Mouse (Mus musculus) forebrain, embryonic 14.5 days (tissue): ENCODE measurements around the gene Hspg2. TPM values are rescaled to one million over a fixed set of nuclear protein-coding genes. Genes with fewer than 3 reads are reported as not detected.
A peak's percentile ranks its signal among the peaks of the same experiment; 100 is the strongest.

Experiments
- ATAC-seq: fragments of 200-750 bp; cut with Nextera tagmentation; 2 replicates; pipeline ENCODE4 v1.8.0; 2017; ENCODE audit warnings: mild to moderate bottlenecking, moderate library complexity
- DNase-seq: peaks from one replicate; pipeline ENCODE4 v3.0.0-alpha.2; 2015; ENCODE audit warnings: low spot score
- H3K27ac ChIP-seq: fragments of 300-500 bp; sonication (generic); 2 replicates; pipeline ENCODE4 v1.5.1; 2014; ENCODE audit warnings: low read depth, mild to moderate bottlenecking, control low read depth, low read length, moderate library complexity
- H3K27me3 ChIP-seq: fragments of 300-500 bp; sonication (generic); replicated peaks from 2 replicates; pipeline ENCODE4 v1.6.1; 2014; ENCODE audit warnings: low read length, control low read depth, mixed read lengths; ENCODE audit not compliant: control insufficient read depth, insufficient read depth
- H3K36me3 ChIP-seq: fragments of 300-500 bp; sonication (generic); 2 replicates; pipeline ENCODE4 v1.6.1; 2014; ENCODE audit warnings: low read length, control low read depth; ENCODE audit not compliant: control insufficient read depth, insufficient read depth
- H3K4me1 ChIP-seq: fragments of 300-500 bp; sonication (generic); 2 replicates; pipeline ENCODE4 v1.6.1; 2014; ENCODE audit warnings: antibody characterized with exemption, low read length, control low read depth; ENCODE audit not compliant: control insufficient read depth, insufficient read depth
- H3K4me2 ChIP-seq: fragments of 300-500 bp; sonication (generic); 2 replicates; pipeline ENCODE4 v1.6.1; 2014; ENCODE audit warnings: mild to moderate bottlenecking, control low read depth, low read length
- H3K4me3 ChIP-seq: fragments of 300-500 bp; sonication (generic); 2 replicates; pipeline ENCODE4 v1.5.1; 2014; ENCODE audit warnings: low read depth, low read length, control low read depth
- H3K9ac ChIP-seq: fragments of 300-500 bp; sonication (generic); 2 replicates; pipeline ENCODE4 v1.6.1; 2014; ENCODE audit warnings: mild to moderate bottlenecking, low read length, control low read depth, moderate library complexity
- H3K9me3 ChIP-seq: fragments of 300-500 bp; sonication (generic); replicated peaks from 2 replicates; pipeline ENCODE4 v1.6.1; 2016; ENCODE audit warnings: low read length, control low read depth, mixed read lengths; ENCODE audit not compliant: control insufficient read depth
- WGBS: fragments of 180-500 bp; shearing (Covaris S2); extraction: QIAGEN DNeasy Blood & Tissue Kit; methylation state at CpG from one replicate; pipeline ENCODE4 v1.1.7; 2014; 5-methylcytosine and 5-hydroxymethylcytosine counted together
- polyA plus RNA-seq: library from polyadenylated mRNA; unstranded; fragments of >200 nt; fragmentation: Nextera tagmentation; extraction: Ambion mirVana; gene quantifications from 2 replicates; pipeline ENCODE4 v1.2.1, GENCODE M21; 2014

The Hspg2 gene
- polyA plus RNA-seq, 1 experiment from 2014 or later = 4.0 TPM

DNA sequence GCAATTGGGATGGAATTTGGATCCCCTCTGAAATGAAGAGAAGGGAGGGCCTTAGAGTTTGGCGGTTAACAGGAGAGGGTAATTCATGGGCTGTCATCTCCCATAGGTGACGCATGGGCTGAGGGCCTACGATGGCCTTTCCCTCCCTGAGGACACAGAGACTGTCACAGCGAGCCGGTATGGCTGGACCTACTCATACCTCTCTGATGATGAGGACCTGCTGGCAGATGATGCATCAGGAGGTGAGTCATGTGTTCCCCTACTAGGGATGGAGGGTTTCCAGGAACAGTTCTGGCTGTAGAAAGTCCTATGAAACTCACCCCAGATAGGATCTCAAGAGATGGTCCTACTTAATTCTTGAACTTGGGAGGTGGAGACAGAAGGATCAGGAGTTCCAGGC, 32.4 kb downstream of the Hspg2 start:
- Histone ChIP-seq H3K9ac (no peak overlapping the region), H3K4me1 (no peaks in the 10 kb centered on the region), H3K9me3 (no peaks in the 10 kb centered on the region), H3K27me3 (no peaks in the 10 kb centered on the region), H3K27ac (no peak overlapping the region), H3K4me2 (no peak overlapping the region), H3K36me3 (no peaks in the 10 kb centered on the region), H3K4me3 (no peak overlapping the region)
- DNase-seq (no peak), ATAC-seq (no peak)
- WGBS = 98% methylated on average over 5 of the region's 5 CpGs

DNA sequence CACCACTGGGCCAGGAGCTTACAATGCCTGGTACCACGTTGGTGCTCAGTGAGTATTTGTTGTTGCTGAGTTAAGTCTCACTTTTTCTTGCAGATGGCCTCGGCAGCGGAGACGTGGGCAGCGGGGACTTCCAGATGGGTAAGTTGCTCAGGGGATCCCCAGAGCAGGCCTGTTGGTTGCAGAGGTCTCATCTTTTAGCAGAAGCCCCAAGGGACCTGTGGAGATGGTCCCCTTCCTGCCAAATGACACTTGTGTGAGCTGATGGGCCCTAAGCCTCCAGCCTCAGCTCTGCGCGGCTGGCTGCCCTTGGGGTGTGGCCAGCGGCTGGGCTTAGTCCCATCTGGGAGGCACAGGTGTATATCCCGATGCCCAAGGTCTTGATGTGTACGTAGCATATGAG, 33.6 kb downstream of the Hspg2 start:
- no peaks in the 10 kb centered on the region for H3K36me3 ChIP-seq
- no peak overlapping the region for H3K27ac ChIP-seq
- ATAC-seq (no peak), DNase-seq (no peak)
- no peak overlapping the region for H3K4me3 ChIP-seq
- no peak overlapping the region for H3K9ac ChIP-seq
- no peaks in the 10 kb centered on the region for H3K27me3 ChIP-seq
- H3K9me3 ChIP-seq = no peaks in the 10 kb centered on the region
- no peak overlapping the region for H3K4me2 ChIP-seq
- H3K4me1 ChIP-seq = no peaks in the 10 kb centered on the region
- WGBS = 93% methylated on average over 10 of the region's 10 CpGs

DNA sequence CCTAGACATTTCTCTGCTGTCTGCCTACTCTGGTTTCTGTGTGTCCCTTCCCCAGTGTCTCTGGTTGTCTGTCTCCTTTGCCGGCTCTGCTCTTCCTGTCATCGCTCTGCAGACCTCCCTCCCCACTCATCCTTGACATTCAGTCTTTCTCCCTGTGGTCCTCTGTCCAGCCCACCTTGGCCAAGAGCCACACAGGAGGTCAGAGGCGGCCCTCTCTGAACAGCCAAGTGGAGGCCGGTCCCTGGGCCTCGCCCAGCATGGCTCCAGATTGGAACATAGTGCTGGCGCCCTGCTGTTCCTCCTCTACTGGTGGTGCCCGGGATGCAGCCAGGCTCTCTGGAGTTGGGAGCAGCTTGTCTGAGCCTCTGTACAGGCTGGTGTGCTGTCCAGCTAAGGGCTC, 34.2 kb downstream of the Hspg2 start:
- DNase-seq (no peak), ATAC-seq (no peak)
- no peak overlapping the region for H3K9ac ChIP-seq
- H3K4me2 ChIP-seq = no peak overlapping the region
- 86% methylated on average over 7 of the region's 7 CpGs for WGBS
- no peaks in the 10 kb centered on the region for H3K27me3 ChIP-seq
- H3K9me3 ChIP-seq = no peaks in the 10 kb centered on the region
- no peak overlapping the region for H3K27ac ChIP-seq
- no peak overlapping the region for H3K4me3 ChIP-seq
- H3K4me1 ChIP-seq = no peaks in the 10 kb centered on the region
- no peaks in the 10 kb centered on the region for H3K36me3 ChIP-seq

DNA sequence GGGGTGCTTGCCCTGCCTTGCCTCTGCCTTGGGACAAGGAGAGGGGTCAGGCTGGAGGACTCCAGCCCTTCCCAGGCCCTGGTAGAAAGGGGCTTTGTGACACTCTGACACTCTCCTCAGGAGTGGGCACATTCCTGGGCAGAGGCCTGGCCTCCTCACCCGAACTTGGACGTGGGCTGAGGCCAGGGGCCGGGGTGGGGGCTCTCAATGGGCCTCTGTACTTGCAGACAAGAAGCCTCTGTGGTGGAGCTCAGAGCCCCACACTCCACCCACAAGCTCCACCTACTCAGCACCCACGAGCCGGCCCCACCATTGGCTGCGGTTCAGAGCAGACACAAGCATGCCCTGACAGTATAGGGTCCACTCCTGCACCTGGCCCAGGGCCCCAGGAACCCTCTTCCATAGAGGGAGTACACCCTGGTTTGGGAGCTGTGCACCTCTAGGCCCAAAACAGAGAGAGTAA, 35.0 kb downstream of the Hspg2 start:
- Histone ChIP-seq H3K4me2 (no peak overlapping the region), H3K4me1 (no peaks in the 10 kb centered on the region), H3K27me3 (no peaks in the 10 kb centered on the region), H3K9me3 (no peaks in the 10 kb centered on the region), H3K27ac (no peak overlapping the region), H3K4me3 (no peak overlapping the region), H3K36me3 (no peaks in the 10 kb centered on the region), H3K9ac (no peak overlapping the region)
- WGBS = 79% methylated on average over 6 of the region's 6 CpGs
- no peak for ATAC-seq
- DNase-seq = no peak

DNA sequence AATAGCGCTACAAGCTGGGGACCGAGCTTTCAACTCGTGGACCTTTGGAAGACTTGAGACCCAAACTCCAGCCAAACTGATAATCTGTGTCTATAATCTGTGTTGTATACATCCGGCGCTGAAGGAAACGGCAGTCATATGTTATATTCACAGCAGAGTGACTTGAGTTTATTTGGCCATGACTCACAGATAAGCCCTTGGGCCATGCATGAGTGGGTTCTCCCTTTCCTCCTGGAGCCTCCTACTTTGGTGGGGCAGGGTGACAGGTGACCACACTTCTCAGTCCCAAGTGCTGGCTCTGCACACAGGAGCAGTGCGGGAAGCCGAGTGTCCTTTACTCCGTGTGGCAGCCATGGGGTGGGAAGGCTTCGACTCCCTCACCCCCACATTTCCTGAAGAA, 38.1 kb downstream of the Hspg2 start:
- no peak overlapping the region for H3K4me3 ChIP-seq
- no peak for ATAC-seq
- no peaks in the 10 kb centered on the region for H3K27me3 ChIP-seq
- no peaks in the 10 kb centered on the region for H3K9me3 ChIP-seq
- H3K4me1 ChIP-seq = peaks cover 9% of the 10 kb centered on the region; the same call in 1 of the 2 replicates
- H3K4me2 ChIP-seq = no peak overlapping the region
- 95% methylated on average over 10 of the region's 10 CpGs for WGBS
- DNase-seq = no peak
- H3K27ac ChIP-seq = no peak overlapping the region
- H3K36me3 ChIP-seq = no peaks in the 10 kb centered on the region
- H3K9ac ChIP-seq = no peak overlapping the region

DNA sequence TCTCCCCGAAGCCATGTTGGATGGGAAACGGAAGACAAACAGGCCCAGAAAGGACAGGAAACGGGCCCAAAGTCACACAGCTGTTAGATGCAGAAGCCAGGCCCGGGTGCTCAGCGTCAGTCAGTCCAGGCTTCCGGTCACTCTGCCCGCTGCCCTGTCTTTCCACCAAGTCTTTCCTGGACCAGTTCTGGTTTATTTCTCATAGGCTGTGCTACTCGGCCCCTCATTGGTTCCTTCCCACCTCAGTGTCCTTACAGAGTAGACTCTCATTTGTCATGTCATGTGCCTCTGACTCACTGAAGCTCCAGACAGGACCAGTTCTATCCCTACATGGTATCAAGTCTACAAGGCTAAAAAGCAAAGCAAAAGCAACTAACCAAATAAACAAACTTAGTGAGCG, 41.0 kb downstream of the Hspg2 start:
- no peak for ATAC-seq
- WGBS = 94% methylated on average over 9 of the region's 9 CpGs
- no peak overlapping the region for H3K27ac ChIP-seq

DNA sequence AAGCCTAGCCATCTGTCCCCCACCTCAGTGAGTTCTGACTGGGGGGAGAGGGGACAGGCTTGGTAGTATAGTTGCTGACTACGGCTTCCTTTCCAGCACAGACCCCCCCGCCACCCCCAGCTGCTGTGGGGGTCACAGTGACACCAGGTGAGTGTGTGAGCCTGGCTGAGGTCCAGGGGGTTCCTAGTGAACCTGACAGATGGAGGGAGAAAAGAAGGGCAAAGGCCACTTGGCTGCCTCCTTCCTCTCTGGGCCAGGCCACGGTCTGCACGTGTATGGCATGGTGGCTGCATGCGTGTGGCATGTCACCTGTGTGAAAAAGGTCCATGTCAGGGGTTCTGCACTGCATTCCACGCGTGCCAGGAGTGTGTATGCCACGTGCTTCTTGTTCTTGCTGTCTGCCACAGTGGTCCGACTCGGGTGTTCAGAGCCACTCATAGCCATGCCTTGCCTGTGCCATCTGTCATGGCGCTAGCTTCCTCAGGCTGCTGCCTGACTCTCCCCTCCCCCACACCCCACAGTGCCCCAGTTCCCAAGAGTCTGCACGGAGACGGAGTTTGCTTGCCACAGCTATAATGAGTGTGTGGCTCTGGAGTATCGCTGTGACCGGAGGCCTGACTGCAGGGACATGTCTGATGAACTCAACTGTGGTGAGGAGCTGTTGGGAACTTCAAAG, 41.6 kb downstream of the Hspg2 start:
- peak overlapping the region; percentile 52; the same call in 1 of the 2 replicates for H3K27ac ChIP-seq
- peak; percentile 85 for ATAC-seq

More for the DNA sequence above, 41.0 kb downstream of the Hspg2 start:
- no peak overlapping the region for H3K4me3 ChIP-seq
- H3K4me2 ChIP-seq = no peak overlapping the region
- H3K9ac ChIP-seq = no peak overlapping the region
- no peaks in the 10 kb centered on the region for H3K9me3 ChIP-seq
- H3K27me3 ChIP-seq = no peaks in the 10 kb centered on the region
- no peaks in the 10 kb centered on the region for H3K36me3 ChIP-seq
- peaks cover 9% of the 10 kb centered on the region; the same call in 1 of the 2 replicates for H3K4me1 ChIP-seq
- DNase-seq = no peak

DNA sequence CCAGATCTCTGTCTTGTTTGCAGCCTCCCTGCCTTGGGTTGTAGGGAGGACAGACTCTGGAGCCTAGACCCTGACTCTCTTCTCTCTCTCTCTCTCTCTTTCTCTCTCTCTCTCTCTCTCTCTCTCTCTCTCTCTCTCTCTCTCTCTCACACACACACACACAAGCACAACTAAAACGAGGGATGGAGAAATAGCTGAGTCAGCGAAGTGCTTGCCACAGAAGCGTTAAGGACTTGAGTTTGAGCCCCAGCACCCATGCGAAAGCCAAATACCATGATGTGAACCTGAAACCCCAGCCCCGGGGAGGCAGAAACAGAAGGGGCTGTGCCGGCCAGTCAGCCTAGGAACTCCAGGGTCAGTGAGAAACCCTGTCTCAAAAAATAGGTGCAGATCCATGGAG, 44.3 kb downstream of the Hspg2 start:
- H3K27me3 ChIP-seq = no peaks in the 10 kb centered on the region
- ATAC-seq = no peak
- no peak for DNase-seq
- no peak overlapping the region for H3K9ac ChIP-seq
- H3K27ac ChIP-seq = no peak overlapping the region
- H3K36me3 ChIP-seq = 0 out of 2 replicates have a peak, but pooled peaks cover 6% of the 10 kb centered on the region
- H3K9me3 ChIP-seq = no peaks in the 10 kb centered on the region
- H3K4me2 ChIP-seq = no peak overlapping the region
- H3K4me1 ChIP-seq = peaks cover 9% of the 10 kb centered on the region; the same call in 1 of the 2 replicates
- no peak overlapping the region for H3K4me3 ChIP-seq
- 92% methylated on average over 6 of the region's 6 CpGs for WGBS

More for the DNA sequence above, 41.6 kb downstream of the Hspg2 start:
- DNase-seq = peak; percentile 72
- Histone ChIP-seq H3K4me3 (no peak overlapping the region), H3K9ac (no peak overlapping the region), H3K9me3 (no peaks in the 10 kb centered on the region), H3K4me1 (peaks cover 9% of the 10 kb centered on the region; the same call in 1 of the 2 replicates), H3K36me3 (no peaks in the 10 kb centered on the region), H3K27me3 (no peaks in the 10 kb centered on the region), H3K4me2 (no peak overlapping the region)
- WGBS = 69% methylated on average over 15 of the region's 15 CpGs

DNA sequence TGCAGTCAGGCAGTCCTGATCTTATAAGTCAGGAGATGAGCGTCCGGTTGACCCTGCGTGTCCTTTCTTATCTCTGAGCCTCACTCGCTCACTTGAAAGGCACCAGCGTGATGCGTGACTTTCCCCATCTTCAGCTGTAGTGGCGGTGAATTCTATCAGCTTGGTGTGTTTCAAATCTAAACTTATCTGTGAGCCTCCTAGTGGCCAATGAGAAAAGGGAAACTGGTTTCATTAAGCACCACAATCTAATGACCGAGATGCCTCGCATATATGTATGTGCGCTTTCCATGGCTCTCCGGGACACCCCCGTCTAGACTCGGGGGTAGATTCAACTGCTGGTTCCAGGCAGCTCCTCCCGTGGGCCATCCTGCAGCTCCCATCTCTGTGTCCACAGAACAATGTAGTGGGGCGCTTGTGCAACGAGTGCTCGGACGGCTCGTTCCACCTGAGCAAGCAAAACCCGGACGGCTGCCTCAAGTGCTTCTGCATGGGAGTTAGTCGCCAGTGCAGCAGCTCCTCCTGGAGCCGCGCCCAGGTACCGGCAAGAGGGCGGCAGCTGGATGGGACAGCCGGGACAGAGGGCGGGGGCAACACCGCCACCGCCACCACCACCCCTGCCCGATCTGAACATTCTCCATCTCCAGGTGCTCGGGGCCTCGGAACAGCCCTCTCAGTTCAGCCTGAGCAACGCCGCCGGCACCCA, 49.6 kb downstream of the Hspg2 start:
- no peak for ATAC-seq
- Histone ChIP-seq H3K4me3 (no peak overlapping the region), H3K9ac (no peak overlapping the region), H3K36me3 (0 out of 2 replicates have a peak, but pooled peaks cover 11% of the 10 kb centered on the region), H3K27me3 (no peaks in the 10 kb centered on the region), H3K9me3 (no peaks in the 10 kb centered on the region), H3K4me2 (no peak overlapping the region), H3K27ac (no peak overlapping the region), H3K4me1 (no peaks in the 10 kb centered on the region)
- DNase-seq = no peak
- 90% methylated on average over 36 of the region's 36 CpGs for WGBS
